Mouse (Mus musculus): Measurements from ENCODE around the gene Osbpl7. TPM values are rescaled to one million over a fixed set of nuclear protein-coding genes. Genes with fewer than 3 reads are reported as not detected.
A peak's percentile ranks its signal among the peaks of the same experiment; 100 is the strongest.

Osbpl7 gene
- polyA plus RNA-seq (2015; fragmentation: Nextera tagmentation; extraction: Ambion mirVana): 6.6 and 7.6 TPM in 2 replicates

GRCm38 (mm10) chr11:97050216-97050943 lies at the start of gene Osbpl7:
Osbpl7 (plus strand) TSS chr11:97050628.
- peak; percentile 91 for DNase-seq (ENCODE audit: low spot score)
- H3K9me3 ChIP-seq (replicated peaks; ENCODE audit: low read length): no peaks in the 10 kb centered on the region
- WGBS: 5% methylated on average over 18 of the region's 18 CpGs
- peak; percentile 30 for ATAC-seq (replicated peaks; ENCODE audit: low FRiP score, low read depth)
- no peaks in the 10 kb centered on the region for H3K27me3 ChIP-seq (ENCODE audit: insufficient read depth, low read length)
- H3K4me2 ChIP-seq (ENCODE audit: low read length): peak within 1 kb of the TSS; percentile 90
- H3K4me3 ChIP-seq (replicated peaks; ENCODE audit: low read depth, low read length): peak within 1 kb of the TSS; percentile 72
- H3K27ac ChIP-seq: peak within 1 kb of the TSS; percentile 71; the same call in 1 of the 2 replicates
- peak; percentile 57 for TF ChIP-seq CTCF (IDR thresholded peaks at IDR 0.05; ENCODE audit: low read depth)
- peak within 1 kb of the TSS; percentile 86 for H3K9ac ChIP-seq (ENCODE audit: low read depth, low read length)
- peaks cover 29% of the 10 kb centered on the region for H3K36me3 ChIP-seq (ENCODE audit: insufficient read depth, low read length)
- peaks cover 12% of the 10 kb centered on the region for H3K4me1 ChIP-seq (replicated peaks; ENCODE audit: insufficient read depth, low read length)

GRCm38 (mm10) chr11:97003170-97003569 lies 47.3 kb upstream of the Osbpl7 start:
- Histone ChIP-seq H3K36me3 (ENCODE audit: insufficient read depth, low read length) (no peaks in the 10 kb centered on the region), H3K4me1 (replicated peaks; ENCODE audit: insufficient read depth, low read length) (no peaks in the 10 kb centered on the region), H3K27me3 (ENCODE audit: insufficient read depth, low read length) (no peaks in the 10 kb centered on the region), H3K27ac (no peak overlapping the region), H3K4me2 (ENCODE audit: low read length) (no peak overlapping the region), H3K9me3 (replicated peaks; ENCODE audit: low read length) (no peaks in the 10 kb centered on the region), H3K9ac (ENCODE audit: low read depth, low read length) (no peak overlapping the region), H3K4me3 (replicated peaks; ENCODE audit: low read depth, low read length) (no peak overlapping the region)
- DNase-seq (ENCODE audit: low spot score): no peak
- ATAC-seq (replicated peaks; ENCODE audit: low FRiP score, low read depth): no peak
- no peak for TF ChIP-seq CTCF (IDR thresholded peaks at IDR 0.05; ENCODE audit: low read depth)
- 35% methylated on average over 5 of the region's 5 CpGs for WGBS

GRCm38 (mm10) chr11:97007093-97007794 lies 43.2 kb upstream of the Osbpl7 start:
- no peak for DNase-seq (ENCODE audit: low spot score)
- H3K4me2 ChIP-seq (ENCODE audit: low read length): no peak overlapping the region
- WGBS: 52% methylated on average over 9 of the region's 9 CpGs
- ATAC-seq (replicated peaks; ENCODE audit: low FRiP score, low read depth): no peak
- no peaks in the 10 kb centered on the region for H3K9me3 ChIP-seq (replicated peaks; ENCODE audit: low read length)
- no peaks in the 10 kb centered on the region for H3K27me3 ChIP-seq (ENCODE audit: insufficient read depth, low read length)
- H3K9ac ChIP-seq (ENCODE audit: low read depth, low read length): no peak overlapping the region
- no peak for TF ChIP-seq CTCF (IDR thresholded peaks at IDR 0.05; ENCODE audit: low read depth)
- H3K4me3 ChIP-seq (replicated peaks; ENCODE audit: low read depth, low read length): no peak overlapping the region
- H3K36me3 ChIP-seq (ENCODE audit: insufficient read depth, low read length): no peaks in the 10 kb centered on the region
- H3K27ac ChIP-seq: no peak overlapping the region
- no peaks in the 10 kb centered on the region for H3K4me1 ChIP-seq (replicated peaks; ENCODE audit: insufficient read depth, low read length)

GRCm38 (mm10) chr11:97009198-97009790 lies 41.1 kb upstream of the Osbpl7 start:
- H3K4me1 ChIP-seq (replicated peaks; ENCODE audit: insufficient read depth, low read length): no peaks in the 10 kb centered on the region
- ATAC-seq (replicated peaks; ENCODE audit: low FRiP score, low read depth) (no peak), DNase-seq (ENCODE audit: low spot score) (no peak)
- WGBS: 63% methylated on average over 8 of the region's 8 CpGs
- no peak overlapping the region for H3K27ac ChIP-seq
- no peaks in the 10 kb centered on the region for H3K27me3 ChIP-seq (ENCODE audit: insufficient read depth, low read length)
- H3K36me3 ChIP-seq (ENCODE audit: insufficient read depth, low read length): no peaks in the 10 kb centered on the region
- no peak for TF ChIP-seq CTCF (IDR thresholded peaks at IDR 0.05; ENCODE audit: low read depth)
- H3K4me3 ChIP-seq (replicated peaks; ENCODE audit: low read depth, low read length): no peak overlapping the region
- no peak overlapping the region for H3K4me2 ChIP-seq (ENCODE audit: low read length)
- H3K9me3 ChIP-seq (replicated peaks; ENCODE audit: low read length): no peaks in the 10 kb centered on the region
- H3K9ac ChIP-seq (ENCODE audit: low read depth, low read length): no peak overlapping the region

- Histone ChIP-seq H3K4me2 (ENCODE audit: low read length) (no peak within 1 kb of the TSS), H3K9ac (ENCODE audit: low read depth, low read length) (no peak within 1 kb of the TSS), H3K4me3 (replicated peaks; ENCODE audit: low read depth, low read length) (no peak within 1 kb of the TSS), H3K4me1 (replicated peaks; ENCODE audit: insufficient read depth, low read length) (peaks cover 3% of the 10 kb centered on the region), H3K36me3 (ENCODE audit: insufficient read depth, low read length) (no peaks in the 10 kb centered on the region), H3K27ac (no peak within 1 kb of the TSS), H3K9me3 (replicated peaks; ENCODE audit: low read length) (no peaks in the 10 kb centered on the region), H3K27me3 (ENCODE audit: insufficient read depth, low read length) (peaks cover 21% of the 10 kb centered on the region)
- DNase-seq (ENCODE audit: low spot score) (no peak), ATAC-seq (replicated peaks; ENCODE audit: low FRiP score, low read depth) (no peak)
- WGBS: 19% methylated on average over 8 of the region's 8 CpGs
- no peak for TF ChIP-seq CTCF (IDR thresholded peaks at IDR 0.05; ENCODE audit: low read depth)
Measured at GRCm38 (mm10) chr11:97013121-97013670, 37.2 kb upstream of the Osbpl7 start, which contains the start of gene Sp6. Sp6 (plus strand) TSS chr11:97013394.
